Mouse (Mus musculus): ENCODE measurements around the gene Cep128. TPM values are rescaled to one million over a fixed set of nuclear protein-coding genes. Genes with fewer than 3 reads are reported as not detected.

The Cep128 gene
- total RNA-seq, 2 experiments from 2014 or later: 0.74 to 1.8 TPM

DNA sequence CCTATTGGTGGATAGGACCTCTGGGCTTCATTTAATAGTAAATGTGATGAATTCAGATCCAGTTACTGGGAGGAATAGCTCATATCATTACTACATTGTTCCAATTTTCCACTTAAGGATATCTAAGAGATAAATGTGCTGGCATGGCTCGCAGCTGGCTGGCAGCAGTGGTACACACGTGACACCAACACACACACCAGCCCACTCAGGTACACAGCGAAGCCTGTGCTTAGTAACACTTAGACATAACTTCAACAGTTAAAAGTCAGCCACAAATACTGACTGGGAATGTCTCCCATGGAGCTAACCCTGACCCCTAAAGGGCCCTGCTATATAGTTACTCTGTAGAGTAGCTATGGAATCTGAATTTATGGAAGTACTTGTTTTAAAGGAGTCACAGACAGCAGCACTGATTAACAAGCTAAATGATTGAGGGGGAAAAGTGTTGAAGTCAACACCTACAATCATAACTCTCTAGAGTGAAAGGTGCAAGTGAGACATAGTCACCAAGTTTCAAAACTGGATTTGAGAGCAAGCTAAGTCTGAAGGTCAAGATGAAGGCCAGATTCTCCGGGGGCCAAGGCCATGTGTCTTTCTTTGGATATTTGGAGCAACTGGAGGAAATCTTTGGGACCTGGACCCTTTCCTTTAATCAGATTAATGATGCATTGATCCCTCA lies 320.7 kb downstream of the Cep128 start:
- H3K4me3 ChIP-seq: no peak overlapping the region
- no peak for TF ChIP-seq CTCF (IDR thresholded peaks at IDR 0.05)
- H3K27ac ChIP-seq: no peak overlapping the region
- intact Hi-C loops (cut with DNase I): no loop called here
- DNase-seq: no peak

DNA sequence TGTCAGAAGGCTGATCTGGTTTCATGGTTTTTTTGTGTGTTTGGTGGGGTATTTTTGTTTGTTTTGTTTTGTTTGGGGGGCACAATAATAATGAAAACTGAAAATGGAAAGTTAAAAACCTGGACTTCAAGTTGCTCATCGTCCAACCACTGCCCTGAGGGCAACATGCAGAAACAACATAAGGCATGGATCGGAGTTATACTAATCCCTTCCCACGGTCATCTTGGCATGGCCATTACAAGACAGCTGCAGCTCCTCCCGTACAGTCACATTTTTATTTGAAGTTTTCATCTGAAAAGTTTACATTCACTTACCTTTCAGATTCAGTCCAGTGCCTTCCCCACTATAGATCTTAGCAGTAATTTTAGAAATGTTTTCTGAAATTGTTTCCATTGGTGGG lies 321.5 kb downstream of the Cep128 start:
- DNase-seq: no peak
- no peak overlapping the region for H3K27ac ChIP-seq
- H3K4me3 ChIP-seq: no peak overlapping the region
- intact Hi-C loops (cut with DNase I): no loop called here
- TF ChIP-seq CTCF (IDR thresholded peaks at IDR 0.05): no peak

DNA sequence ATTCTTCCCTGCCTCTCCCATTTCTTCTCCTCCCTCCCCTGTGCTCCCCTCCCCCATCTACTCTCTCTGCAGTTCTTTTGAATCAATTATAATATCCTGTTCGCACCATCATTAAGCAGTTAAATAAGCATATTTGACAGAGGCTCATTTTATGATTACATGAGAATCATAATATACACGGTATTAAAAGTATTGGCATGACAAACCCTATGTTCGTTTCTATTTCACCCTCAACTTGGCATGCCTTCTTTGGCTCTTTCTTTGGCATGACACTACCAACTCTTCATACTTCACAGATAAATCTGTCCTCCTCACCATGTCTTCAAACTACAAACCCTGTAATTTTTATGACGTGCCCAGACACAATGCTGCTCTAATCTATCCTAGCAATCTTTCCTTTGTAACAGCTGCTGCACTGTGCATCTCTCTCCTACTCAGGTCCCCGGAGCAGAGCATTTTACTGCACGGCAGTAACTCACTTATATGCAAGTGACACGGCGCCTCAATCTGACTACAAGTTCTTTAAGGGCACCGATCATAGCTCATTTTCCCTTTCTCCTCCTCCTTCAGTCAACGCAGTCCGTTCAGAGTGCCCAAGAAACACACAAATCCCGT lies 324.4 kb downstream of the Cep128 start:
- no peak overlapping the region for H3K27ac ChIP-seq
- no peak for DNase-seq
- intact Hi-C loops (cut with DNase I): no loop called here

DNA sequence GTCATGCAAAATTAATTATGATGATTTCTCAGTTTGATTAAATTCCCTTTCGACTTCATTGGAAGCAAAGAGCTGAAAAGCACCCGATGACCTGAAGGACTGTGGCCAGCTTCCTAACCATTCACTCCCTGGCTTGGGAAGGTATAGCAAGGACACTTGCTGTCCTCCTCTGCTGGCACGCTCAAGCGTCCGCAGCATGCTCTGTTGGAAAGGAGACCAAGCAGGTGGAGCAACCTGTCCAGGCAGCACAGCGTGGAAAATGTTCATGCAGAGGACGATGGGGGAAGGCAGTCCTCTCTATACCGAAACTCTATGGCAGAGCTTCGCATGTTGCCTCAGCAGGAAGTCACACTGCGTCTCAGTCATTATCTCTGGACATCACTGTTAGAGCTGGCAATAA lies 327.3 kb downstream of the Cep128 start:
- TF ChIP-seq CTCF (IDR thresholded peaks at IDR 0.05): no peak
- no peak for DNase-seq
- Histone ChIP-seq H3K27ac (no peak overlapping the region), H3K4me3 (no peak overlapping the region)
- intact Hi-C loops (cut with DNase I): no loop called here

More for the DNA sequence above, 324.4 kb downstream of the Cep128 start:
- no peak for TF ChIP-seq CTCF (IDR thresholded peaks at IDR 0.05)
- H3K4me3 ChIP-seq: no peak overlapping the region

DNA sequence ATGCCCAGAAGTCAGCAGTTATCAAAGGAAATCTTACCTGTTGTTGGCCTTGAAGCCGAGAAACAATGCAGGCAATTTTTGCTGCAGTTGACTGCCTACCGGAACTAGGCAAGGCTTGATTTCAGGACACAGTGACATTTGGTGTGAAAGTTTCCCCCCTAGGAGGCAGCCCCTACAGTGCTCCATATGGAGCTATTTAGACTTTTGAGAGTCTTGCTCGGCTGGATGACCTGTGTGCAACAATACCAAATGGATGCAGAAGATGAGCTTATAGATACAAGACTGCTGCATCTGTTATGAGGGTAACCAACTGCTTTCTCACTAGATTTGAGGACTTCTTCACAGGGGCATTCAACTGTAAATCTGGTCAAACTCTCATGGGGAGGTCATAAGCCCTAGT lies 331.9 kb downstream of the Cep128 start:
- intact Hi-C loops (cut with DNase I): no loop called here
- no peak for DNase-seq
- Histone ChIP-seq H3K4me3 (no peak overlapping the region), H3K27ac (no peak overlapping the region)
- no peak for TF ChIP-seq CTCF (IDR thresholded peaks at IDR 0.05)

DNA sequence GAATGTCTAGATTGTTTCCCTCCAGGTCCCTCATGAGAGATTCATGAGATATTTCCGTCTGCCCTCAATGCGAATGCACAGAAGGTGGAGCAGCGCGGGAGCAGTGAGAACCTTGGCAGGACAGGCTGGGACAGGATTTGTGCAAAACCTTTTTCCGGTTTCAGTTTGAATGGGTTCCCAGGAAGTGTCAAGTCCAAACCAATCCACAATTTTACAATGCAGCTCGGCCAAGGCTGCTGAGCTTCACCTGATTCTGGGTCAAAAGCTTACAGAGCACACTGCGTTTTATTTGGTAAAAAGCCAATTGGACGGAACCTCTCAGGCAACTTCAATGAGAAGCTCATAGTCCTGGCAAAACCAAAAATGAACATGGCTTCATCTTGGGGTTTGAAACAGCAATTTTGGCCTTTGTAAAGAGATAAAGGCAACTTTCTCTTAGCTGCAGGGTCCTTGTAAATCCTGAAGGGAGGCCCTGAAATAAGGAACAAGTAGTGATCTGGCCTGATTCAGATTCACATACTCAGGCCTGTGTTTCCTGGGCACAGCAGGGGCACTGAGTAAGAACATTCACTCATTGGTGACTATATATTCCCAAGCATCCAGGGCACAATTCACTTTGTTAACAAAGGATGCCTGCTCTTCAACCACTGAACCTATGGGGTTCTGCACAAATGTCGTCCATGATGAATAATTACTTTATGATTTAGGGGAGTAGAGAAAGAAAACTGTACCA lies 333.4 kb downstream of the Cep128 start:
- intact Hi-C loops (cut with DNase I): no loop called here
- Histone ChIP-seq H3K27ac (no peak overlapping the region), H3K4me3 (peak overlapping the region; percentile 41; the same call in 1 of the 2 replicates)
- DNase-seq: peak; percentile 16
- TF ChIP-seq CTCF (IDR thresholded peaks at IDR 0.05): no peak

DNA sequence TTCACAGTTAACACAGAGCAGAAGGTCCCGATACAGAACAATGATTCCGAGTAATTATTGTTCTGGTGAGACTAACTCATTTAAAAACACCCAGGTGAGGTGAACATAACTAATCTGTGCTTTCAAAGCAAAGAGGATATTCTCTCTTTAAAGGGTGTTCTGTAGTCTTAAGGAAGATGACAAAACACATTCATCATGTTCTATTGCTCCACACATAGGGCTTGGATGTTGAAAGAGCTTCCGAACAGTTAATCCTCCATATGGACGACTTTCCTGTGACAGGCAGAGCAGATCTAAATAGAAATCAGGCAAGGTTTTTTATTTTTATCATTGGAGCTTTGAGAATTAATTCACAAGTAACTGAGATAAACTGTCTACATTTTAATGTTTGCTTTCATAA lies 342.8 kb downstream of the Cep128 start:
- TF ChIP-seq CTCF (IDR thresholded peaks at IDR 0.05): no peak
- Histone ChIP-seq H3K4me3 (no peak overlapping the region), H3K27ac (peak overlapping the region; percentile 78)
- intact Hi-C loops (cut with DNase I): loop anchor here (5.0 kb wide), 1 partner anchor 299 kb away; no protein-coding TSS in a partner anchor
- DNase-seq: no peak

DNA sequence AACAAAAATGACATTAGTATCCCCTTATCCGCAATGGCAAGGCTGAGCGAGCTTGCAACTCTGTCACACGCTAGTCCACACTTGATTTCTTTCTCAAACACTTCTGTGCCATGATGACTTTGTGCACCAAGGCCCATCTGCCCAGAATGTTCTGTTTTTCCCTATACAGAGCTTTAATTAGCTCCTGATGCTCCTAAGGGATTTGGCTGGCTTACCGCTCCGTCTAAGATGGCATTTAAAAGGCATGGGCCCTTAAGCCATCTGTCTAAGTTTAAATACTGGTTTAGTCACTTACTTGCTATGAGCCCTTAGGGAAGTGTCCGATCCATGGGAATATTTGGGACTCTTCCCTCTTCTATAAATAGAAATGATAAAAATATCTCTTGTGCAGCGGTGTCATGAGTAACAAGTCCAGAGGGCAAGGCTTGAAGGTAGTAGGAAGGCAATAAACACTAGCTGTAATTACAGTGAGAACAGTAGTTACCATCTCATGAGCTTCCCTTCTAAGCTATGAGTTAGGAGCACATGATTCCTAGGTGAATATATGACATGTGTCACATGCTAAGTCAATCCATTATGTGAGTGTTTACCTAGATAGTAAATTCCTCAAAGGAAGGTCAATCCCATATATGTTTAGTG lies 343.8 kb downstream of the Cep128 start:
- intact Hi-C loops (cut with DNase I): loop anchor here (5.0 kb wide), 1 partner anchor 298 kb away; no protein-coding TSS in a partner anchor
- Histone ChIP-seq H3K27ac (peak overlapping the region; percentile 78), H3K4me3 (no peak overlapping the region)
- peak; percentile 21 for DNase-seq
- TF ChIP-seq CTCF (IDR thresholded peaks at IDR 0.05): no peak

DNA sequence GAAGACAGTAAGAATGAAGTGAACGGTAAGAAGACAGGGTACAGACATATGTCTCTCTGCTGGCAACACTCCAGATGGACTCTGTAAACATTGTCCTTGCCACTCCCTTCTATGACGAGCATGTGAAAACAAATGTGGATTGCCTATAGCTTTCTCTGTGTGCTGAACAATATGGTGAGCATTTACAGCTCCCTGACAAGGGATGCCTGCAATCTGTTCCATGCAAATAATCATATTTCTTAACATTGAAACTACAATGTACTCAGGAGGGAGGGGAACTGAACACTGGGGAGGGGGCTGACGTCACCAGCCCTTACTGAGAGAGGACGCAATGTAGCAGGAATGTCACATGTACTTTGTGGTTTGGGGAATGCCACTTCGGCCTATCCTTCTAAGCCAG lies 355.1 kb downstream of the Cep128 start:
- DNase-seq: no peak
- intact Hi-C loops (cut with DNase I): no loop called here
- no peak overlapping the region for H3K4me3 ChIP-seq
- TF ChIP-seq CTCF (IDR thresholded peaks at IDR 0.05): no peak
- no peak overlapping the region for H3K27ac ChIP-seq

DNA sequence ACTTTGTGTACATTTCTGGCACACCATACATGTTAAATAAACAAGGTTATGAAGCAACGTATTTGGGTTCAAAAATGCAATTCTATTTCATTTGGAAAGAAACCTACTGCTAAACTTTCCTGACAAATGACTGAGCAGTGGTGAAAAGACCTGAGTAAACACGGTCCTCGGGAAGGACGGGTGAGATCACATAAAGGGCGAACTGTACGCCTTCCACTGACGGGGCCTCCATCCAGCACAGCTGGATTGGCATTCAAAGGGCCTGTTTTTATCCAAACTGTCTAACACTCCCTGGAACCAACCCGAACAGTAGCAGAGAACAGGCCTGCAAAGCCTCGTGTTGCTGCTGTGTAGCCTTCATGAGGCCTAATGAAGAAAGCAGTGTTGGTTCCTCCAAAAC lies 356.5 kb downstream of the Cep128 start:
- Histone ChIP-seq H3K4me3 (no peak overlapping the region), H3K27ac (no peak overlapping the region)
- no peak for TF ChIP-seq CTCF (IDR thresholded peaks at IDR 0.05)
- intact Hi-C loops (cut with DNase I): no loop called here
- peak; percentile 34 for DNase-seq

DNA sequence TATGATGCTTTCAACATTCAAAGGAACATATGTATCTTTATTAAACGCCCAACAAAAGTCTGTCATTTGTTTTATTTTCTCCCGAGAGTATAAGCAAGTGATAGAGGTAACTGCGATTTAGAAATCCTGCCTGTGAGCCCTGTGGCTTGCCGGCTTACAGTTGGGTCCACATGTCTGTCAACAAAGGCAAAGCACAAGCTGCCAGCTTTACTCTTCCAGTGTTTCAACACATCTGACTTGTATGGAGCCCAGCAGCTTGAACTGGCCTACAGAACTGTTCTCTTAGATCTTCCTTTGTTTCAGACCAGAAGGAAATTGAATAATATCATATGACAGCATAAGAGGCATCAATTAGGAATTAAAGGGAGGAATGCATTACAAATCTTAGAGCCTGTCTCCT lies 357.1 kb downstream of the Cep128 start:
- H3K27ac ChIP-seq: no peak overlapping the region
- no peak overlapping the region for H3K4me3 ChIP-seq
- intact Hi-C loops (cut with DNase I): no loop called here
- no peak for TF ChIP-seq CTCF (IDR thresholded peaks at IDR 0.05)
- no peak for DNase-seq

DNA sequence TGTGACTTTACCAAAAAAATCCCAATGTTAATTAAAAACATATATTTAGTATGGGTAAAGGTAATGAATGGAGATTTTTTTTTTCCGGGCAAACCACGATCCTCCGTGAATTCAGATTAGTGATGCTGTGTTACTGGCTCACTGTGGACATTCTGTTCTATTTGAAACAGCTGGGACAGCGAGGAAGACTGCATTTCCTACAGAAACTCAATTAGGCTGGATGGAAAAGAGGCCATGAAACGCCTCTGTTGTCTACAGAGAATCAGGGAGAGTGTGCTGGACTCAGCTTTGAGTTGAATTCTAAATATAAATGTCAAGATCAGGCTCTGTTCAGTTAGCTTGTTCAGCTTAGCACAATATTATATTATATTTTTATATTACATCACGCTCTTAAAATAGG lies 369.1 kb downstream of the Cep128 start:
- Histone ChIP-seq H3K27ac (no peak overlapping the region), H3K4me3 (no peak overlapping the region)
- DNase-seq: no peak
- intact Hi-C loops (cut with DNase I): no loop called here
- no peak for TF ChIP-seq CTCF (IDR thresholded peaks at IDR 0.05)

DNA sequence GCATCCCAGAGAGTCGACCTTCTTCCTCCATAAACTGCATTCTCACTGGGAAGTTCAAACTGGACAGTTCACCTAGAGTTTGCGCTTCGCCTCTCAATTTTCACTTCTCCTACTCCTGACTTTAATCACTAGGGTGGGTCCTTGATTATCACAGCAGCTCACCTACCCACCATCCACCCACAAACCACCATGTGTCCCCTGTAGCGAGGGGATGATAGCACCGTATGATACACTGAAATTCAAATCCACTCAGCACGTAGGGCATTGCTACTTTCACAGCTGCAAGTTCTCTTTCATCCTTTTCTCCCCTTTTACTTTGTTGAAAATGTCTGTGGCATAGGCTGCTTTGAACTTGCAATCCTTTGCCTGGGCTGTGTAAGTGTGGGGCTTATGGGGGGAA lies 371.2 kb downstream of the Cep128 start:
- no peak for TF ChIP-seq CTCF (IDR thresholded peaks at IDR 0.05)
- H3K4me3 ChIP-seq: no peak overlapping the region
- H3K27ac ChIP-seq: no peak overlapping the region
- DNase-seq: no peak
- intact Hi-C loops (cut with DNase I): no loop called here

All from gastrocnemius, adult 2 months (tissue).